Mouse (Mus musculus) olfactory bulb, adult 2 months (tissue): ENCODE measurements around the gene Tm7sf3. TPM values are rescaled to one million over a fixed set of nuclear protein-coding genes. Genes with fewer than 3 reads are reported as not detected.

Experiments used
- H3K27ac ChIP-seq: fragments of 200-500 bp; 2 replicates; pipeline ENCODE4 v1.5.1; 2012; ENCODE audit warnings: low read depth, low read length; ENCODE audit not compliant: insufficient read depth
- H3K4me1 ChIP-seq: fragments of 200-500 bp; 2 replicates; pipeline ENCODE4 v1.6.1; 2012; ENCODE audit warnings: low read length; ENCODE audit not compliant: control insufficient read depth, insufficient read depth
- H3K4me3 ChIP-seq: fragments of 200-500 bp; 2 replicates; pipeline ENCODE4 v1.5.1; 2012; ENCODE audit warnings: mild to moderate bottlenecking, low read depth, low read length, moderate library complexity; ENCODE audit not compliant: insufficient read depth
- CTCF ChIP-seq: fragments of 200-500 bp; IDR thresholded peaks from 2 replicates; pipeline ENCODE4 v1.5.1; 2012; ENCODE audit warnings: low read depth, mild to moderate bottlenecking, low read length, moderate library complexity; ENCODE audit not compliant: insufficient read depth
- POLR2A ChIP-seq: fragments of 200-500 bp; IDR thresholded peaks from 2 replicates; pipeline ENCODE4 v1.6.1; 2012; ENCODE audit warnings: mild to moderate bottlenecking, low read depth, low read length, moderate library complexity; ENCODE audit not compliant: insufficient read depth
- WGBS: fragments of 180-500 bp; shearing (Covaris S2); methylation state at CpG from one replicate; pipeline ENCODE4 v1.1.7; 2018; 5-methylcytosine and 5-hydroxymethylcytosine counted together
- polyA plus RNA-seq: library from polyadenylated mRNA; stranded (reverse); fragments of >200 nt; gene quantifications from 2 replicates; pipeline ENCODE4 v1.2.4, GENCODE M21; 2012; ENCODE audit warnings: low replicate concordance; ENCODE audit not compliant: missing spikeins, insufficient read depth, insufficient read length

Gene Tm7sf3
- polyA plus RNA-seq, 1 experiment, result not detected

GRCm38 (mm10) chr6:146664116-146664515, 21.5 kb upstream of the Tm7sf3 start:
- no peak overlapping the region for H3K4me3 ChIP-seq
- 59% methylated on average over 5 of the region's 5 CpGs for WGBS
- no peak overlapping the region for H3K27ac ChIP-seq
- TF ChIP-seq CTCF (no peak), POLR2A (no peak)
- no peaks in the 10 kb centered on the region for H3K4me1 ChIP-seq

GRCm38 (mm10) chr6:146662679-146663078, 20.1 kb upstream of the Tm7sf3 start:
- whole genome bisulfite sequencing, result 34% methylated on average over 5 of the region's 5 CpGs
- TF ChIP-seq POLR2A (no peak), CTCF (peak; percentile 57; the same call in 1 of the 2 replicates)

DNA sequence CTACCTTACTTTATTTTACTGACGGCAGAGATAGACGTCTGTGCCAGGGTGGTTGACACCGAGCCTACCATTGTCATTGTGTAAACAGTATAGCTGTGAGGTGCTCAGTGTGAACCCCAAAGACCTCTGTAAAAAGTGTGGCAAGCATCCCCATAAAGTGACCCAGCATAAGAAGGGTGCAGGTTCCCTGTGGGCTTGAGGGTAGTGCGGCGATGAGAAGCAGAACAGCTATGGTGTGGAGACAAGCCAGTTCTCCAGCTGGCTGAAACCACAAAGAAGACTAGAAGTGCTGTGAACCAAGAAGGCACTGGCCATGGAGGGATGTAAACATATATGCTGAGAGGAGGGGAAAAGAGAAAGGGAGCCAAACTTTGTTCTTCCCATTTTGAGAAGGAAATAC, 19.0 kb upstream of the Tm7sf3 start:
- H3K27ac ChIP-seq, result no peak overlapping the region
- 85% methylated on average over 5 of the region's 5 CpGs for WGBS
- TF ChIP-seq CTCF, result no peak
- no peak for TF ChIP-seq POLR2A
- H3K4me3 ChIP-seq, result no peak overlapping the region
- H3K4me1 ChIP-seq, result no peaks in the 10 kb centered on the region

More at GRCm38 (mm10) chr6:146662679-146663078, 20.1 kb upstream of the Tm7sf3 start:
- H3K4me3 ChIP-seq, result no peak overlapping the region
- no peak overlapping the region for H3K27ac ChIP-seq
- no peaks in the 10 kb centered on the region for H3K4me1 ChIP-seq

DNA sequence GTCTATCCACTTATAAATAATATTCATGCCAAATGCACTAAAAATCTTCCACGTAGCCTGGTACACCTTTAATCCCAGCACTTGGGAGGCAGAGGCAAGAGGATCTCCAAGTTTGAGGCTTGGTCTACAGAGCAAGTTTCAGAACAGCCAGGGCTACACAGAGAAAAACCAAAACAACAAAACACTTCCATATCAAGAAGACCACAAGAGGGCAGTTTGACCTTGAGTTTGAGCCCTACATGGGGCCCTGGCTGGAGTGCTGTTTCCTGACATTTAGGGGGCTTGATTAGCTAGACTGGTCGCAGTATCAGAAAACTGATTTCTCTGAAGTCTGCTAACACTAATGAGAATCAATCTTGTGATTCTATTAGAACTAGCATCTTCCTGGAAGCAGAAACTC, 18.0 kb upstream of the Tm7sf3 start:
- TF ChIP-seq CTCF (no peak), POLR2A (no peak)
- 67% methylated on average over 2 of the region's 2 CpGs for WGBS

GRCm38 (mm10) chr6:146653197-146653596, 10.6 kb upstream of the Tm7sf3 start:
- Histone ChIP-seq H3K4me3 (no peak overlapping the region), H3K4me1 (no peaks in the 10 kb centered on the region), H3K27ac (no peak overlapping the region)
- WGBS, result 29% methylated on average over 3 of the region's 3 CpGs
- TF ChIP-seq CTCF (no peak), POLR2A (no peak)

More for the DNA sequence above, 18.0 kb upstream of the Tm7sf3 start:
- Histone ChIP-seq H3K27ac (no peak overlapping the region), H3K4me1 (no peaks in the 10 kb centered on the region), H3K4me3 (no peak overlapping the region)

DNA sequence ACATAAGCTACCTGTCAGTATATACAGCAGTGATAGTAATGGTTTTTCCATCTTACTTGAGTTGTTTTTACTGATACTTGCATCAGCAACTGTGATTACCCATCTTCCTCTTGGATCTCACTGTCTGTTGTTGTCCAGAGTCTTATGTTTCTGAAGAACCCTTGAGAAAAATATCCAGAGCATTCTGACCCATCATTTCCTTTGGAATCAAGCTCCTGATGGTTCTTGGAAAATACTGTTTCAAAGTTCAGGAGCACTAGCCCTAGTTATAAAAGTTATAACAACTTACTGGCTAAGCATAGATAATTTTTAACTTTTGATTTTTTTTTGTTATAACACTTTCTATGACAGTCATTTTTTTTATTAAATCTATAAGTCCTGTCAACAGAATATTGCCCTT, 8.8 kb upstream of the Tm7sf3 start:
- Histone ChIP-seq H3K4me1 (no peaks in the 10 kb centered on the region), H3K27ac (no peak overlapping the region), H3K4me3 (no peak overlapping the region)
- no peak for TF ChIP-seq POLR2A
- no peak for TF ChIP-seq CTCF

- TF ChIP-seq CTCF (no peak), POLR2A (no peak)
- Histone ChIP-seq H3K4me1 (no peaks in the 10 kb centered on the region), H3K27ac (no peak overlapping the region), H3K4me3 (no peak overlapping the region)
- 66% methylated on average over 2 of the region's 2 CpGs for WGBS
Measured at GRCm38 (mm10) chr6:146650013-146650412, 7.4 kb upstream of the Tm7sf3 start.

DNA sequence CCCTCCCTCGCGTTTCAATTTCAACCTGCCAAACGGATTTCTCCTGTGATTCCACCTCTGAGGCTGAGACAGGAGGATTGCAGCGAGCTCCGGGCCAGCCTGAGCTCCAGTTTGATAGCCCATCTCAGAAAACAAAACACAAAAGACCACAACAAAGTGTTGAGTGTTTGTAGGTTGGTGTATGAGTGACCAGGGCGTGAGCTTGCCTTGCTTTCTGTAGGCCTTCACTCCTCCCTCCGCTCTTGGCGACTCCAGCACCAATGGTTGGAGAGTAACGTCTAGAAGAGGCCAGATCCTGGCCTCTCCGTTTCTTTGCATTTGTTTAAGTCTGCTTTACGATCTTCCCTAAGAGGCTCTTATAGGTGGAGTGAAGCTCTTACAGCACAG, 553 bp upstream of the Tm7sf3 start:
- peaks cover 5% of the 10 kb centered on the region for H3K4me1 ChIP-seq
- no peak overlapping the region for H3K27ac ChIP-seq
- H3K4me3 ChIP-seq, result peak overlapping the region; percentile 91
- WGBS, result 33% methylated on average over 11 of the region's 11 CpGs
- no peak for TF ChIP-seq POLR2A
- TF ChIP-seq CTCF, result no peak

- H3K27ac ChIP-seq, result peak overlapping the region; percentile 80
- peak overlapping the region; percentile 51 for H3K4me3 ChIP-seq
- peaks cover 5% of the 10 kb centered on the region for H3K4me1 ChIP-seq
- 61% methylated on average over 11 of the region's 11 CpGs for WGBS
- TF ChIP-seq POLR2A (no peak), CTCF (no peak)
Measured at GRCm38 (mm10) chr6:146641621-146642210, 908 bp downstream of the Tm7sf3 start.

DNA sequence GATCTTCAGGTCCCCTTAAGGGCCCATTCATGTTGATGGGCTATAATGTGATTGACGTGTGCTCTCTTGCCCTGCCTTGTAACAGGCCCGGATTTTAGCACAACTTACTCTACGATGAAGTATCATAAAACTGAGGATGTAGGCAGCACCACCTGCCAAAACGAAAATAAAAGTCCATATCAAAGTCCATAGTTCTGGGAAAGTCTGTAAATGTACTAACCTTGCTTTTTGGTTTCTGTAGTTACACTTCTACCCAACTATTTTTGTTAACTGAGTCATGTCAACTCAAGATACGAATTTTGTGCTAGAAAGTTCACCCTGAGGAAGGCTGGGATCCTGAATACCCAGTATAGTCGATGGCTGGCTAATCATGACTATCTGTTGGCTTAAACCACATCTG, 1.6 kb downstream of the Tm7sf3 start:
- Histone ChIP-seq H3K4me3 (no peak overlapping the region), H3K27ac (no peak overlapping the region), H3K4me1 (peaks cover 5% of the 10 kb centered on the region)
- WGBS, result 86% methylated on average over 6 of the region's 6 CpGs
- no peak for TF ChIP-seq POLR2A
- no peak for TF ChIP-seq CTCF
